Mouse (Mus musculus) frontal cortex, postnatal 14 days (tissue): ENCODE data around the gene Irf8.
"Not testable (repeated sequence)": the region's sequence is repeated elsewhere in the genome, so short reads cannot be mapped to it uniquely, and the experiment has no call there.

Source experiments
- DNase-seq, 2 experiments: peaks; one replicate each; pipeline ENCODE4 v3.0.0; 2022; ENCODE audit warnings: low spot score in 2 of 2

The Irf8 gene

GRCm38 (mm10) chr8:120719586-120720236, 16.4 kb upstream of the Irf8 start:
- no peak for DNase-seq

- no peak for DNase-seq
These were observed 13.1 kb upstream of the Irf8 start for GRCm38 (mm10) chr8:120723025-120723424.

- DNase-seq = not testable (repeated sequence)
These were observed 12.1 kb upstream of the Irf8 start for GRCm38 (mm10) chr8:120724096-120724495.

GRCm38 (mm10) chr8:120724816-120725575, 11.2 kb upstream of the Irf8 start:
- DNase-seq = no peak

GRCm38 (mm10) chr8:120725576-120725950, 10.6 kb upstream of the Irf8 start:
- DNase-seq = no peak

GRCm38 (mm10) chr8:120726051-120726450, 10.1 kb upstream of the Irf8 start:
- DNase-seq = no peak

- no peak for DNase-seq
These were observed 7.5 kb upstream of the Irf8 start for GRCm38 (mm10) chr8:120728488-120729160.

- no peak for DNase-seq
These were observed 4.6 kb upstream of the Irf8 start for GRCm38 (mm10) chr8:120731582-120731981.

GRCm38 (mm10) chr8:120732068-120732467, 4.1 kb upstream of the Irf8 start:
- no peak for DNase-seq

GRCm38 (mm10) chr8:120736486-120736885, 328 bp downstream of the Irf8 start:
- no peak for DNase-seq

- DNase-seq = no peak
These were observed 1.0 kb downstream of the Irf8 start for GRCm38 (mm10) chr8:120737166-120737565.

GRCm38 (mm10) chr8:120738771-120739170, 2.6 kb downstream of the Irf8 start:
- no peak for DNase-seq

GRCm38 (mm10) chr8:120739526-120739925, 3.4 kb downstream of the Irf8 start:
- DNase-seq = no peak

GRCm38 (mm10) chr8:120740579-120740978, 4.4 kb downstream of the Irf8 start:
- DNase-seq = no peak

GRCm38 (mm10) chr8:120741001-120741400, 4.8 kb downstream of the Irf8 start:
- no peak for DNase-seq

GRCm38 (mm10) chr8:120741815-120742530, 5.8 kb downstream of the Irf8 start:
- DNase-seq = no peak

GRCm38 (mm10) chr8:120743149-120743897, 7.2 kb downstream of the Irf8 start:
- no peak for DNase-seq

- DNase-seq = no peak
These were observed 7.7 kb downstream of the Irf8 start for GRCm38 (mm10) chr8:120743898-120744290.

GRCm38 (mm10) chr8:120744448-120744847, 8.3 kb downstream of the Irf8 start:
- DNase-seq = no peak

GRCm38 (mm10) chr8:120745226-120745625, 9.1 kb downstream of the Irf8 start:
- DNase-seq = no peak

GRCm38 (mm10) chr8:120746007-120746701, 10.0 kb downstream of the Irf8 start:
- no peak for DNase-seq
